Mouse (Mus musculus) forebrain, embryonic 11.5 days (tissue): ENCODE measurements around the gene Srp68. TPM values are rescaled to one million over a fixed set of nuclear protein-coding genes. Genes with fewer than 3 reads are reported as not detected.

ENCODE experiments used
- ATAC-seq: fragments of 200-750 bp; cut with Nextera tagmentation; replicated peaks from 2 replicates; pipeline ENCODE4 v1.8.0; 2017; ENCODE audit warnings: moderate TSS enrichment; ENCODE audit not compliant: low FRiP score
- DNase-seq: peaks from one replicate; pipeline ENCODE4 v3.0.0-alpha.2; 2017; ENCODE audit warnings: low spot score
- H3K27ac ChIP-seq: fragments of 300-500 bp; sonication (generic); 2 replicates; pipeline ENCODE4 v1.5.1; 2014; ENCODE audit warnings: low read depth, low read length
- H3K27me3 ChIP-seq: fragments of 300-500 bp; sonication (generic); 2 replicates; pipeline ENCODE4 v1.6.1; 2014; ENCODE audit warnings: mild to moderate bottlenecking, low read length, mixed read lengths; ENCODE audit not compliant: control insufficient read depth, insufficient read depth
- H3K36me3 ChIP-seq: fragments of 300-500 bp; sonication (generic); 2 replicates; pipeline ENCODE4 v1.6.1; 2014; ENCODE audit warnings: mild to moderate bottlenecking, low read length, moderate library complexity, mixed read lengths; ENCODE audit not compliant: control insufficient read depth, insufficient read depth
- H3K4me1 ChIP-seq: fragments of 300-500 bp; sonication (generic); replicated peaks from 2 replicates; pipeline ENCODE4 v1.6.1; 2014; ENCODE audit warnings: low read length, mixed read lengths; ENCODE audit not compliant: control insufficient read depth, insufficient read depth
- H3K4me2 ChIP-seq: fragments of 300-500 bp; sonication (generic); 2 replicates; pipeline ENCODE4 v1.6.1; 2014; ENCODE audit warnings: low read depth, mild to moderate bottlenecking, low read length, moderate library complexity, mixed read lengths; ENCODE audit not compliant: severe bottlenecking
- H3K4me3 ChIP-seq: fragments of 300-500 bp; sonication (generic); 2 replicates; pipeline ENCODE4 v1.5.1; 2014; ENCODE audit warnings: low read depth, low read length
- H3K9ac ChIP-seq: fragments of 300-500 bp; sonication (generic); 2 replicates; pipeline ENCODE4 v1.6.1; 2014; ENCODE audit warnings: low read length
- H3K9me3 ChIP-seq: fragments of 300-500 bp; sonication (generic); 2 replicates; pipeline ENCODE4 v1.6.1; 2016; ENCODE audit warnings: low read length, mixed read lengths; ENCODE audit not compliant: control insufficient read depth
- WGBS: fragments of 180-500 bp; shearing (Covaris S2); extraction: QIAGEN DNeasy Blood & Tissue Kit; methylation state at CpG from one replicate; pipeline ENCODE4 v1.1.7; 2014; 5-methylcytosine and 5-hydroxymethylcytosine counted together
- polyA plus RNA-seq: library from polyadenylated mRNA; unstranded; fragments of >200 nt; fragmentation: Nextera tagmentation; extraction: Ambion mirVana; gene quantifications from 2 replicates; pipeline ENCODE4 v1.2.1, GENCODE M21; 2014

Srp68 gene
- polyA plus RNA-seq, 1 experiment from 2014 or later, result 81.2 TPM

DNA sequence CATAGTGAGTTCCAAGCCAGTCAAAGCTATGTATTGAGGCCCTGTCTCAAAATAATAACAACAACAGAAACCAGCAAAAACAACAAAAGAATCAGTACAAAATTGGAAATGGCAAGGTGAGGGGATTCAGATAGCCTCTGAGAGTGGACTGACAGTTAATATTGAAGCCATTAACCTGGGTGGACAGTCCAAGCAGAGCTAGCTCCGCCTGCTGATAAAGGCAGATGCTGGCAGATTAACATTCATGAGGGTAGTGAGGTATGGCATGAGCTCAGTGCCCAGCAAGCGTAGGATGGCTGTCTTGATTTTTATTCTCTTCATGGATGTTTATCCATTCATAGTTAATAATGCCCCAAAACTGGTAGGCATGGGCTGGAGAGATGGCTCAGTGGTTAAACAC lies 72.9 kb downstream of the Srp68 start:
- DNase-seq, result no peak
- Histone ChIP-seq H3K36me3 (no peaks in the 10 kb centered on the region), H3K4me2 (no peak overlapping the region), H3K27me3 (no peaks in the 10 kb centered on the region), H3K27ac (no peak overlapping the region), H3K4me3 (no peak overlapping the region), H3K4me1 (0 out of 2 replicates have a peak, but pooled peaks cover 2% of the 10 kb centered on the region), H3K9me3 (no peaks in the 10 kb centered on the region), H3K9ac (no peak overlapping the region)
- ATAC-seq, result no peak
- 90% methylated on average over 2 of the region's 2 CpGs for WGBS

GRCm38 (mm10) chr11:116198639-116199531 lies 75.1 kb downstream of the Srp68 start, which contains the start of the genes Ten1 and Acox1:
TSS of gene Ten1 (plus strand) at chr11:116198855.
TSS of gene Acox1 (minus strand) at chr11:116199045.
- Histone ChIP-seq H3K36me3 (no peaks in the 10 kb centered on the region), H3K27ac (peak within 1 kb of the TSS; percentile 93), H3K27me3 (no peaks in the 10 kb centered on the region), H3K4me2 (peak within 1 kb of the TSS; percentile 70), H3K9ac (peak within 1 kb of the TSS; percentile 87), H3K9me3 (no peaks in the 10 kb centered on the region), H3K4me3 (peak within 1 kb of the TSS; percentile 82), H3K4me1 (0 out of 2 replicates have a peak, but pooled peaks cover 2% of the 10 kb centered on the region)
- DNase-seq (peak; percentile 98), ATAC-seq (peak; percentile 98)
- WGBS, result under 1% methylated on average over 61 of the region's 62 CpGs

- ATAC-seq (no peak), DNase-seq (no peak)
Measured at GRCm38 (mm10) chr11:116198132-116198531, 75.9 kb downstream of the Srp68 start.

DNA sequence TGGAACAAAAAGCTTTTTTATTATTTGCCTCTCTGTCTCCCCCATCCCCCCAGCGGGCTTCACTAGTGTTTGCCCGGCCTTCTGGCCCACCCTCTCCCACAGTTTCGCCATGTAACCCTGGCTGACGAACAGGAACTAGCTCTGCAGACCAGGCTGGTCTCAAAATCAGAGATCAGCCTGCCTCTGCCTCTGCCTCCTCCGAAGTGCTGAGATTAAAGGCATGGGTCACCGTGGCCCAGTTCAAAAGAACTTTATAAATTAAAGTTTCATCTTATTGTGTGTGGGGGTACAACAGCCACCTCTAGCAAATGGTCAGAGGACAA lies 76.5 kb downstream of the Srp68 start:
- H3K36me3 ChIP-seq, result no peaks in the 10 kb centered on the region
- DNase-seq (no peak), ATAC-seq (no peak)
- no peak overlapping the region for H3K4me2 ChIP-seq
- H3K9ac ChIP-seq, result no peak overlapping the region
- 91% methylated on average over 6 of the region's 6 CpGs for WGBS
- H3K27me3 ChIP-seq, result no peaks in the 10 kb centered on the region
- no peak overlapping the region for H3K4me3 ChIP-seq
- H3K9me3 ChIP-seq, result no peaks in the 10 kb centered on the region
- 0 out of 2 replicates have a peak, but pooled peaks cover 2% of the 10 kb centered on the region for H3K4me1 ChIP-seq
- H3K27ac ChIP-seq, result no peak overlapping the region

More at GRCm38 (mm10) chr11:116198132-116198531, 75.9 kb downstream of the Srp68 start:
- Histone ChIP-seq H3K27me3 (no peaks in the 10 kb centered on the region), H3K4me1 (0 out of 2 replicates have a peak, but pooled peaks cover 2% of the 10 kb centered on the region), H3K4me3 (peak overlapping the region; percentile 82), H3K4me2 (peak overlapping the region; percentile 70), H3K27ac (no peak overlapping the region), H3K9me3 (no peaks in the 10 kb centered on the region), H3K9ac (peak overlapping the region; percentile 87), H3K36me3 (no peaks in the 10 kb centered on the region)
- WGBS, result 28% methylated on average over 13 of the region's 13 CpGs

DNA sequence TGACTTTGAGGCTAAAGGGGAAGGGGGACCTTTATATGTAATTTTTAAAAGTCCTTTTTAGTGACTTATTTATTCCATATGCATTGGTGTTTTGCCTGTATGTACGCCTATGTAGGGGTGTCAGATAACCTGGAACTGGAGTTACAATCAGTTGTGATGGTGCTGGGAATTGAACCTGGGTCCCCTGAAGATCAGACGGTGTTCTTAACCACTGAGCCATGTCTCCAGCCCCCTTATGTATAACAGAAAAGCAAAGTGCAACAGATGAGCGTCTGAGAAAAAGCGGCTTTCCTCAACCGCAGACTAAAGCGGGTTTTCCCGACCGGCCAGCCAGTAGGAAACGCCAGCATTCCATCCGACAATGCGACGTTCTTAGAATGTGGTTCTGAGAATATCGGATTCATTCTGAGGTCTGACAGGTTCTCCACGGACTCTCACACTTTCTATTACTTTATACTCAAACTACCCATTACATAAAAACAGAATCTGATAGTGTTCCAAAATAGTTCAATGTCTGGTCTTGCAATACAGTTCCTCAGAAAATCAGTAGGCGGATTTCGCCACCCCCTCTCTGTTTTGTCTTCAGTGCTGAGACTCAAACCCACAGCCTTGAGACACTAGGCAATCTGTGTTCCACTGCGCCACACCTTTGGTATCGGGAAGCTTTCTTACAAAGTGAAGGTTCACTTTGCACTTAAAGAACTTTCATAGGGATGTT lies 77.0 kb downstream of the Srp68 start:
- ATAC-seq (no peak), DNase-seq (no peak)
- WGBS, result 94% methylated on average over 18 of the region's 18 CpGs
- H3K9me3 ChIP-seq, result no peaks in the 10 kb centered on the region
- H3K4me1 ChIP-seq, result 0 out of 2 replicates have a peak, but pooled peaks cover 2% of the 10 kb centered on the region
- H3K27me3 ChIP-seq, result no peaks in the 10 kb centered on the region
- no peak overlapping the region for H3K27ac ChIP-seq
- H3K4me3 ChIP-seq, result no peak overlapping the region
- H3K9ac ChIP-seq, result no peak overlapping the region
- no peak overlapping the region for H3K4me2 ChIP-seq
- no peaks in the 10 kb centered on the region for H3K36me3 ChIP-seq

GRCm38 (mm10) chr11:116196336-116196735 lies 77.7 kb downstream of the Srp68 start:
- ATAC-seq (no peak), DNase-seq (no peak)
- Histone ChIP-seq H3K27me3 (no peaks in the 10 kb centered on the region), H3K27ac (no peak overlapping the region), H3K36me3 (no peaks in the 10 kb centered on the region), H3K9me3 (no peaks in the 10 kb centered on the region), H3K4me3 (no peak overlapping the region), H3K4me1 (0 out of 2 replicates have a peak, but pooled peaks cover 2% of the 10 kb centered on the region), H3K4me2 (no peak overlapping the region), H3K9ac (no peak overlapping the region)
- WGBS, result 80% methylated on average over 3 of the region's 3 CpGs

DNA sequence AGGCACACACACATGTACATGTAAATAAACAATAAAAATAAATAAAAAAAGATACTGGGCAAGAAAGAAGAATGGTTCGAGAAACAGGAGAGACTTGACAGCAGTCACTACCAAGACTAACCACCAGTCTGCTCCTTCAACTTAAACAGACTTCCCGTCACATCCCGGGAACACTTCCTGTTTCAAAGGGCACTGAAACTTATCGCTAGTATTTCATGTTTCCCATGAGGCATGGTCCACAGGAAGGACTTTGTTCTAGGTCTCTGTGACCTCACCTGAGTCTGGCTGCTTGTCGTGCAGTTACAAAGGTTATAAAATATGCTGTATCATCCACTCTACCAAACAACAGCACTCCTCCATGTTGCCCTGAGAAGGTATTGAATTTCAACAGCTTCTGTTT lies 78.8 kb downstream of the Srp68 start:
- H3K27me3 ChIP-seq, result no peaks in the 10 kb centered on the region
- H3K36me3 ChIP-seq, result no peaks in the 10 kb centered on the region
- no peaks in the 10 kb centered on the region for H3K9me3 ChIP-seq
- no peak overlapping the region for H3K4me3 ChIP-seq
- no peak overlapping the region for H3K9ac ChIP-seq
- DNase-seq (no peak), ATAC-seq (no peak)
- no peak overlapping the region for H3K4me2 ChIP-seq
- H3K4me1 ChIP-seq, result 0 out of 2 replicates have a peak, but pooled peaks cover 2% of the 10 kb centered on the region
- WGBS, result 89% methylated on average over 5 of the region's 5 CpGs
- H3K27ac ChIP-seq, result no peak overlapping the region
